Mouse (Mus musculus): ENCODE measurements around the gene Ubr3. TPM values are rescaled to one million over a fixed set of nuclear protein-coding genes. Genes with fewer than 3 reads are reported as not detected.
"Not testable (repeated sequence)": the region's sequence is repeated elsewhere in the genome, so short reads cannot be mapped to it uniquely, and the experiment has no call there.

The Ubr3 gene
- polyA plus RNA-seq, 1 experiment from 2014 or later = 9.2 TPM

DNA sequence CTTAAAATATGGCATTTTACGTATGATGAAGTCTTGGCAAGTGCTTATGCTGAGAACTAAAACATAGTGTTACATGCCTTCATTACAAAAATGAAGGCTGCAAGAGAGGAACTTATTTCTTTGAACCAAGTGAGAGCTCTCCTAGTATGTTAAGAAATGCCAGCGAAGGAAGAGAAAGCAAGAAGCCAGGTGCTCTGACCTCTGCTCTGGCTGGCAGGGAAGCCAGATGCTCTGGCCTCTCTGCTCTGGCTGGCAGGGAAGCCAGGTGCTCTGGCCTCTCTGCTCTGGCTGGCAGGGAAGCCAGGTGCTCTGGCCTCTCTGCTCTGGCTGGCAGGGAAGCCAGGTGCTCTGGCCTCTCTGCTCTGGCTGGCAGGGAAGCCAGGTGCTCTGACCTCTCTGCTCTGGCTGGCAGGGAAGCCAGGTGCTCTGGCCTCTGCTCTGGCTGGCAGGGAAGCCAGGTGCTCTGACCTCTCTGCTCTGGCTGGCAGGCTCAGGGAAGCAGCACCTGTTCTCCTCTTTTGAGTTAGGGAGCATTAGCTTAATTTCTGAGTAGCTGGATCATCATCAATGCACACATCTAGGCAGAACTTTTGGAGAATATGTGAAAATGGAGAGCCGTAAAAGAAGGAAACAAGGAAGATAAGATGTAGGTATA lies 97.2 kb downstream of the Ubr3 start:
- not testable (repeated sequence) for H3K4me2 ChIP-seq; H3K27me3 ChIP-seq (replicated peaks); H3K9ac ChIP-seq; ATAC-seq; H3K9me3 ChIP-seq (replicated peaks); H3K4me3 ChIP-seq
- peak overlapping the region; percentile 56 for H3K27ac ChIP-seq
- peaks cover 30% of the 10 kb centered on the region for H3K4me1 ChIP-seq
- peaks cover 54% of the 10 kb centered on the region for H3K36me3 ChIP-seq
- WGBS (ENCODE audit: insufficient replicate concordance) = 85% methylated on average over 3 of the region's 3 CpGs

DNA sequence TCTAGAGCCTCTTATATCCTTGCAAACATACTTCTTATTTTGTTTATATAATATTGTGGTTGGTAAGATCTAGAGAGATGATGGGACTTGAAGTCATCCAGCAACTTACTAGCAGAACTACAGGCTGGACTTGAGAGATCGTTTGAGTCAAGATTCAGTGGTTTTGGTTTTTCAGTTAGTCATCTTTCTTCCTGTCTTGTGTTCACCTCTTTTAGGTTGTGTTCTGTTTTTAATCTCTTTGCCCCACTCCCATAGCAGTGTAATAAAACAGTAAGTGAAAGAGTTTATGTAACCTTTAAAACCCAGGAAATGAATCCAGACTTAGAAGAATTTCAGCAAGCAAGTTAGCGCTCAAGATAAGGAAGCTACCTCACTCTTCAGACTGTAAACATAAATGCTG lies 97.7 kb downstream of the Ubr3 start:
- Histone ChIP-seq H3K36me3 (peaks cover 48% of the 10 kb centered on the region), H3K9me3 (replicated peaks) (no peaks in the 10 kb centered on the region), H3K27me3 (replicated peaks) (no peaks in the 10 kb centered on the region), H3K4me2 (no peak overlapping the region), H3K9ac (no peak overlapping the region), H3K4me1 (peaks cover 30% of the 10 kb centered on the region), H3K27ac (peak overlapping the region; percentile 56; the same call in 1 of the 2 replicates), H3K4me3 (no peak overlapping the region)
- 56% methylated on average over 2 of the region's 2 CpGs for WGBS (ENCODE audit: insufficient replicate concordance)
- no peak for ATAC-seq

DNA sequence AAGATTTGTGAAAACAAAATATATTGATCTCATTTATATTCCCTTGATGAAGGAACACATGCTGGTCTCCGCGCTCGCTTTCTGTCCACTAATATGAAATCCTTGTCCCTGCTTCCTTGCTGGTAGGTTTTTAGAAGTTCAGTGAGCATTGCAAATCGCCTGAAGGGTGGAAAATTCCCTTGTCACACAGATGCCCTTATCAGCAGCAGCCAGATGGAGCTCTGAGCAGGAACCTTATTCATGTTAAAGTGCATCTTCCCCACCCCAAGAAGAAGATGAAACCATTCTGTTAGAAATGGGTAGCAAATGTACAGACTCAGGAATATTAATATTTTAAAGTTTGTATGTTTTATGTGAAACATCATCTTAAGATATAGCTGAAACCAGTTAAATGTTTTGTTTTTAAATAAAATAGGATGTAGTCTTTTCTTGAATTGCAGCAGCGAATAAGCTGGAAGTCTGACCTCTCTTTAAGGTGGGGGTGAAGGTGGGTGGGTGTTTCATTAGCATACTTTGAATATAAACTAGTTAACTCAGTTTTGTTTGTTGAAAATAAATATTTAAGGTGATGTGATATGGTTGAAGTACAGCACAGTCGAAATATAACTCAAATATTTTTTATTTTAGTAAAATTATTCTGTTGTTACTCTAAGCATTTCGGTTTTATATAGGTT lies 102.2 kb downstream of the Ubr3 start:
- Histone ChIP-seq H3K27me3 (replicated peaks) (no peaks in the 10 kb centered on the region), H3K4me1 (peaks cover 30% of the 10 kb centered on the region), H3K27ac (peak overlapping the region; percentile 82), H3K36me3 (peaks cover 42% of the 10 kb centered on the region), H3K9me3 (replicated peaks) (no peaks in the 10 kb centered on the region), H3K4me3 (no peak overlapping the region), H3K4me2 (peak overlapping the region; percentile 45), H3K9ac (no peak overlapping the region)
- ATAC-seq = peak; percentile 98
- WGBS (ENCODE audit: insufficient replicate concordance) = 61% methylated on average over 7 of the region's 7 CpGs

- no peak for ATAC-seq
Observed at GRCm38 (mm10) chr2:70000316-70000715, 103.3 kb downstream of the Ubr3 start.

DNA sequence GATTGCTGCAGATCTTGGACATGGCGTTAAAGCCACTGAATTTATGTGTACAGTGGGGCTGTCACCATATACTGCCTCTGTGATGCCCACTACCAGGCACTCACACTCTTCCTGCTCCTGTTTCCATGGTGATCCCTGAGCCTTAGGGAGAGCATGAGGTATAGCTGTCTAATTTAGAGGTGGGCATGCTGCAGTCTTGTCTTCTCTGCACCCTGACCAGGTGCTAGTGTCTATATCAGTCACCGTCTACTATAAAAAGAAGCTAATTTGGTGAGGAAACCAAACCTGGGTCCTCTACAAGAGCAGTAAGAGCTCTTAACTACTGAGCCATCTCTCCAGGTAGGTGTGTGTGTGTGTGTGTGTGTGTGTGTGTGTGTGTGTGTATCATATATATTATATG lies 109.4 kb downstream of the Ubr3 start:
- H3K9me3 ChIP-seq (replicated peaks) = no peaks in the 10 kb centered on the region
- H3K4me3 ChIP-seq = no peak overlapping the region
- H3K36me3 ChIP-seq = peaks cover 46% of the 10 kb centered on the region
- H3K27ac ChIP-seq = no peak overlapping the region
- no peaks in the 10 kb centered on the region for H3K27me3 ChIP-seq (replicated peaks)
- no peak overlapping the region for H3K9ac ChIP-seq
- WGBS (ENCODE audit: insufficient replicate concordance) = 83% methylated on average over 2 of the region's 2 CpGs
- no peaks in the 10 kb centered on the region for H3K4me1 ChIP-seq
- no peak for ATAC-seq
- no peak overlapping the region for H3K4me2 ChIP-seq

More at GRCm38 (mm10) chr2:70000316-70000715, 103.3 kb downstream of the Ubr3 start:
- no peak overlapping the region for H3K4me3 ChIP-seq
- H3K9ac ChIP-seq = no peak overlapping the region
- H3K36me3 ChIP-seq = peaks cover 38% of the 10 kb centered on the region
- WGBS (ENCODE audit: insufficient replicate concordance) = 83% methylated on average over 6 of the region's 6 CpGs
- H3K27ac ChIP-seq = peak overlapping the region; percentile 37; the same call in 1 of the 2 replicates
- H3K4me1 ChIP-seq = peaks cover 24% of the 10 kb centered on the region
- no peaks in the 10 kb centered on the region for H3K9me3 ChIP-seq (replicated peaks)
- no peaks in the 10 kb centered on the region for H3K27me3 ChIP-seq (replicated peaks)
- no peak overlapping the region for H3K4me2 ChIP-seq

DNA sequence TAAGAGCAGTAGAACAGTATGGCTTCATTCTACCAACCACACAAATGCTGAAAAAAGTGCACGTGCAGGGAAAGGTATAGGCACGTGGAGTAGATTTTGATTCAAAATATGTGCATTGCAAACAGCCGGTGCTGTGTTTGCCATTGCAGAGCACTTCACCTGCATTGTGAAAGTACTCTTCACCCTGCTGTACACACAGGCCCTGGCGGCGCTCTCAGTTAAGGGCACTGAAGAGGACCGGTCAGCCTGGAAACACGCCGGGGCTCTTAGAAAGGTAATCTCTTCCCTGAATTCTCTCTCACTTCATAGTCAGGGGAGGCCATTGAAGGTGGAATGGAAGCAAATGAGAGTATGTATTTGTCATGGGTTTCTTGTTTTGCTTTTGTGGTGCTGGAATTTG lies 115.9 kb downstream of the Ubr3 start:
- H3K27ac ChIP-seq = no peak overlapping the region
- no peaks in the 10 kb centered on the region for H3K9me3 ChIP-seq (replicated peaks)
- H3K27me3 ChIP-seq (replicated peaks) = no peaks in the 10 kb centered on the region
- H3K4me1 ChIP-seq = no peaks in the 10 kb centered on the region
- H3K36me3 ChIP-seq = peaks cover 51% of the 10 kb centered on the region
- 93% methylated on average over 8 of the region's 8 CpGs for WGBS (ENCODE audit: insufficient replicate concordance)
- H3K9ac ChIP-seq = no peak overlapping the region
- no peak overlapping the region for H3K4me3 ChIP-seq
- ATAC-seq = no peak
- H3K4me2 ChIP-seq = no peak overlapping the region

GRCm38 (mm10) chr2:70018236-70018635 lies 121.2 kb downstream of the Ubr3 start:
- Histone ChIP-seq H3K4me1 (no peaks in the 10 kb centered on the region), H3K27ac (no peak overlapping the region), H3K4me3 (no peak overlapping the region), H3K4me2 (no peak overlapping the region), H3K9me3 (replicated peaks) (no peaks in the 10 kb centered on the region), H3K36me3 (peaks cover 70% of the 10 kb centered on the region), H3K27me3 (replicated peaks) (no peaks in the 10 kb centered on the region), H3K9ac (no peak overlapping the region)
- no peak for ATAC-seq
- 73% methylated on average over 6 of the region's 6 CpGs for WGBS (ENCODE audit: insufficient replicate concordance)

DNA sequence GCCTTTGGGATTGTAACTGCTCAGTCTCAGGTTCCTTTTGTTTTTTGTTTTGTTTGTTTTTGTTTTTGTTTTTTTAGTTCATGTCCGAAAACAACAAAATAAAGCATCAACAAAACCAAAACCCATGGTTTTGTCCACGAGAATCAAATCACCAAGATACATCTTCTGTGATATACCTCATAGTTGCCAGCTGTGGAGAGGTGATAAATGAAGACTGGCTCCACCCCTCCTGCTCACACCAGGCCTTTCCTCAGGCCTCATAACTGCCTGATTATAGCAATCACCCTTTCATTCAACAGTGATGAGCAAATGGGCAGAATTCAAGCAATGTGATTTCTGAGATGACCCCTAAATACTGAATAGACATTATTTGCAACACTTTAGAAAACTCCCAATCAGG lies 127.4 kb downstream of the Ubr3 start:
- peak; percentile 97 for ATAC-seq
- Histone ChIP-seq H3K36me3 (peaks cover 38% of the 10 kb centered on the region), H3K4me1 (peaks cover 19% of the 10 kb centered on the region), H3K9me3 (replicated peaks) (no peaks in the 10 kb centered on the region), H3K9ac (no peak overlapping the region), H3K4me3 (no peak overlapping the region), H3K4me2 (peak overlapping the region; percentile 19; the same call in 1 of the 2 replicates), H3K27ac (peak overlapping the region; percentile 58), H3K27me3 (replicated peaks) (no peaks in the 10 kb centered on the region)
- WGBS (ENCODE audit: insufficient replicate concordance) = 41% methylated on average over 2 of the region's 2 CpGs

GRCm38 (mm10) chr2:70025711-70026110 lies 128.7 kb downstream of the Ubr3 start:
- H3K9me3 ChIP-seq (replicated peaks) = no peaks in the 10 kb centered on the region
- no peak overlapping the region for H3K4me2 ChIP-seq
- H3K9ac ChIP-seq = no peak overlapping the region
- H3K4me1 ChIP-seq = peaks cover 19% of the 10 kb centered on the region
- no peak for ATAC-seq
- H3K4me3 ChIP-seq = no peak overlapping the region
- H3K36me3 ChIP-seq = peaks cover 30% of the 10 kb centered on the region
- H3K27me3 ChIP-seq (replicated peaks) = no peaks in the 10 kb centered on the region
- WGBS (ENCODE audit: insufficient replicate concordance) = 82% methylated on average over 5 of the region's 5 CpGs
- no peak overlapping the region for H3K27ac ChIP-seq

- Histone ChIP-seq H3K4me1 (no peaks in the 10 kb centered on the region), H3K9me3 (replicated peaks) (no peaks in the 10 kb centered on the region), H3K36me3 (no peaks in the 10 kb centered on the region), H3K9ac (no peak overlapping the region), H3K27ac (no peak overlapping the region), H3K4me3 (no peak overlapping the region), H3K27me3 (replicated peaks) (no peaks in the 10 kb centered on the region; the same call in 1 of the 2 replicates), H3K4me2 (no peak overlapping the region)
- ATAC-seq = no peak
- WGBS (ENCODE audit: insufficient replicate concordance) = 71% methylated on average over 2 of the region's 2 CpGs
Observed at GRCm38 (mm10) chr2:70031472-70031871, 134.4 kb downstream of the Ubr3 start.

DNA sequence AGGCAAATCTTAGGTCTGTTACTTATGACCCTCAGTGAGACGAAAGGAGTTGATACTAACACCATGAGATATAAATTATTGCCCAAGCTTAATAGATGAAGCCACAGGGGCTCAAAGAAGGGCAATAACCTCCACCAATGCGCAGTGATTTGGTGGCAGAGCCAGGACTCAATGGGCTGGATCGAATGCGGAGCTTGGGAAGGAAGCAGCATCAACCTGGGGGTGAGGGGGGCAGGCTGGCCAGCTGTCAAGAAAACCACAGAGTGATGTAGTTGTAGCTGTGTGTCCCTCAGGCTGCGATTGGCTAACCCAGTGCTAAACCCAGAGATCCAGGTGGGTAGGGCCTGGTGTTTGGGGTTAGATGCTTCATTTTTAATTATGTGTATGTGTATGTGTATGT lies 137.8 kb downstream of the Ubr3 start:
- Histone ChIP-seq H3K36me3 (no peaks in the 10 kb centered on the region), H3K9ac (no peak overlapping the region), H3K9me3 (replicated peaks) (no peaks in the 10 kb centered on the region), H3K27me3 (replicated peaks) (peaks cover 7% of the 10 kb centered on the region; the same call in 1 of the 2 replicates), H3K27ac (no peak overlapping the region), H3K4me2 (no peak overlapping the region), H3K4me1 (no peaks in the 10 kb centered on the region), H3K4me3 (no peak overlapping the region)
- no peak for ATAC-seq
- WGBS (ENCODE audit: insufficient replicate concordance) = 66% methylated on average over 5 of the region's 5 CpGs

DNA sequence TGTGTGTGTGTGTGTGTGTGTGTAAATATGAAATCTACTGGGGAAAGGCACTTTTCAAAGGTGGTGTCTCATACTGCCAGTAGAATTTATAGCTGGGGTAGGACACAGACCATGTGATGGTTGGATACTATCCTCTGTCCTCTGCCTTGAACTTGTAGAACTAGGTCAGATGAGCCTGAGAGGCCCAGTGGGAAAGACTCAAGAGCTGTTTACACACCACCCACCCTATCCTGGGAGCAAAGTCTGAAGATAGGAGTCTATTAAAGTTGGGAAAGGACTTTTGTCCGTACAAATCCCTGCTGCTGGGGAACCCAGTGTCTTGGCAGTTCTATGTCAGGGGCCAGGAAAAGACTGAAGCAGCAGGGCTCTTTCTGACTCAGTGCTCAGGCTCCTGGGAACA lies 138.3 kb downstream of the Ubr3 start:
- Histone ChIP-seq H3K4me2 (no peak overlapping the region), H3K4me1 (no peaks in the 10 kb centered on the region), H3K4me3 (no peak overlapping the region), H3K27me3 (replicated peaks) (peaks cover 7% of the 10 kb centered on the region; the same call in 1 of the 2 replicates), H3K9me3 (replicated peaks) (no peaks in the 10 kb centered on the region), H3K9ac (no peak overlapping the region), H3K36me3 (no peaks in the 10 kb centered on the region), H3K27ac (no peak overlapping the region)
- ATAC-seq = no peak
- WGBS (ENCODE audit: insufficient replicate concordance) = 63% methylated on average over 1 of the region's 1 CpGs

All from liver, embryonic 12.5 days (tissue).